Mouse (Mus musculus) kidney, adult 11 months (tissue): Measurements from ENCODE around the gene Gprc6a.

ENCODE experiments used
- DNase-seq: peaks from one replicate; pipeline ENCODE4 v3.0.0; 2022

Gene Gprc6a

GRCm38 (mm10) chr10:51584919-51585318 lies 46.3 kb downstream of the Gprc6a start:
- DNase-seq: no peak

- no peak for DNase-seq
These were observed 46.9 kb downstream of the Gprc6a start for GRCm38 (mm10) chr10:51584378-51584777.

- no peak for DNase-seq
These were observed 59.9 kb downstream of the Gprc6a start for GRCm38 (mm10) chr10:51571225-51571996.
